Mouse (Mus musculus): ENCODE results near the gene Ctdsp1. TPM values are rescaled to one million over a fixed set of nuclear protein-coding genes. Genes with fewer than 3 reads are reported as not detected.
A peak's percentile ranks its signal among the peaks of the same experiment; 100 is the strongest.

Ctdsp1 gene
- total RNA-seq, 1 experiment, result 17.9 TPM

DNA sequence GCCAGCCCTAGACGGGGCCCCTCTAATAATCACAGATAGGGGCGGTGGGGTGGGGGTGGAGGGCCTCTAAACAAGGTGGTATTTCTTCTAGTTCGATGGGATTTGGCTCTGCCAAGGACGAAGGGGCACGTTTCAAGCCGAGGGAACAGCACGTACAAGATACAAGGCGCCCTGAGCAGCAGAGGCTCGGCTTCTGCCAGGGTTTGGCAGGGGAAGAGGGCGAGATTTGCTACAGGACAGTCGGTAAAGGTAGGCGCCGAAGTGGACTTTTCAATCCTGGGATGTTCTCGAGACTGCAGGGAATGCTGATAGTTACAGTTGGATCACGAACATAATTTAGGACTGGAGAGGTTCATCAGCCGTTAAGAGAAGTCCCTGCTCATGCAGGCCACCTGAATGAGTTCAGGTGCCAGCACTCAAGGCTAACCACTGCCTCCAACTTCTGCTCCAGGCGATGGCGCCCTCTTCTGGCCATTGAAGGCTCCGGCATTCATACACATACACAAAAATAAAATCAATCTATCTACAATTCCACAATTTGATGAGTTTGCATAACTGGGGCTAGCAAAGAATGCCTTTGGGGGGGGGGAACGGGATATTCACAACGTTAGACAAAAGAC lies 912 bp upstream of the Ctdsp1 start:
- no peaks in the 10 kb centered on the region for H3K9me3 ChIP-seq (ENCODE audit: control insufficient read depth, insufficient read depth, low read depth, low read length)
- peak overlapping the region; percentile 73; the same call in 1 of the 2 replicates for H3K9ac ChIP-seq (ENCODE audit: insufficient read depth, low read depth, low read length, poor library complexity, severe bottlenecking)
- H3K4me3 ChIP-seq (ENCODE audit: insufficient read depth in 1 of 2, low read depth in 1 of 2, low read length in 2 of 2, poor library complexity in 1 of 2, severe bottlenecking in 1 of 2), result peak overlapping the region; percentile 67 to 84
- in situ Hi-C loops (cut with MboI; ENCODE audit: low sequenced_read_pairs in 2 of 2, unreplicated experiment in 2 of 2), result no loop called here
- no peak overlapping the region for H3K27ac ChIP-seq (ENCODE audit: insufficient read depth, low read depth, low read length, poor library complexity, severe bottlenecking)
- peak; percentile 63 for TF ChIP-seq MAFK (IDR thresholded peaks at IDR 0.05; ENCODE audit: insufficient read depth, low read depth, low read length)
- TF ChIP-seq CHD2 (IDR thresholded peaks at IDR 0.05; ENCODE audit: low read depth, low read length), result no peak
- DNase-seq (ENCODE audit: low read depth, low spot score), result peak; percentile 87
- H3K4me1 ChIP-seq (ENCODE audit: control insufficient read depth in 2 of 2, insufficient read depth in 2 of 2, low read length in 2 of 2, poor library complexity in 1 of 2), result peaks cover 0 to 21% of the 10 kb centered on the region in 2 experiments; a peak in 3 of 4 replicates
- H3K36me3 ChIP-seq (ENCODE audit: control insufficient read depth, insufficient read depth, low read length, poor library complexity, severe bottlenecking), result peaks cover 14% of the 10 kb centered on the region; the same call in 1 of the 2 replicates

DNA sequence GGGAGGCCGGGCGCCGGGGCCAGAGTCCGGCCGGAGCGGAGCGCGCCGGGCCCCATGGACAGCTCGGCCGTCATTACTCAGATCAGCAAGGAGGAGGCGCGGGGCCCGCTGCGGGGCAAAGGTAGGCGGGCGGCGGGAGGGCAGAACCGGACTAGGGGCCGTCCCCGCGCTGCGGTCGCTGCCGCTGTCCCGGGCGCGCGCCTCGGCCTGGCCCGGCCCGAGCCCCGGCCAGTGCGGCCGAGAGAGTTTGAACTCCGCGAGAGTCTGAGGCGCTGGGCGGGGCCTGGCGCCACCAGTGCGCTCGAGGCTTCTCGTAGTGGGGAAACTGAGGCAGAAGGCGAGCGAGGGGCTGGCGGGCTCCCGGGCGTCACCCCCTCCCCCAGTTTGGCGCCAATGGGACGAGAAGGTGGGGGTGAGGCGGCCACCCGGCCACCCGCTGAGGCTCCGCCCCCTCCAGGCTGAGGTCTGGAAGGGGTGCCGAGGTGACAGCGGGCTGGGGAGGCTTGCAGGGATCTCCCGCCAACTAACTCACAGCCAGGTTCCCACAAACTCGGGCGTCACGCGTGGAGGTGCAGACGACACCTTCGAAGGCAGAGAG lies 634 bp downstream of the Ctdsp1 start:
- in situ Hi-C loops (cut with MboI; ENCODE audit: low sequenced_read_pairs in 2 of 2, unreplicated experiment in 2 of 2), result no loop called here
- peak overlapping the region; percentile 79 for H3K27ac ChIP-seq (ENCODE audit: insufficient read depth, low read depth, low read length, poor library complexity, severe bottlenecking)
- TF ChIP-seq ZC3H11A (IDR thresholded peaks at IDR 0.05; ENCODE audit: borderline replicate concordance, low read depth, low read length) (no peak), CHD2 (IDR thresholded peaks at IDR 0.05; ENCODE audit: low read depth, low read length) (0 out of 2 replicates have a peak, but pooled peaks have one; percentile 25)
- peak overlapping the region; percentile 67 to 84 for H3K4me3 ChIP-seq (ENCODE audit: insufficient read depth in 1 of 2, low read depth in 1 of 2, low read length in 2 of 2, poor library complexity in 1 of 2, severe bottlenecking in 1 of 2)
- peaks cover 0 to 20% of the 10 kb centered on the region in 2 experiments; a peak in 3 of 4 replicates for H3K4me1 ChIP-seq (ENCODE audit: control insufficient read depth in 2 of 2, insufficient read depth in 2 of 2, low read length in 2 of 2, poor library complexity in 1 of 2)
- no peak for DNase-seq (ENCODE audit: low read depth, low spot score)
- H3K9ac ChIP-seq (ENCODE audit: insufficient read depth, low read depth, low read length, poor library complexity, severe bottlenecking), result peak overlapping the region; percentile 92
- peaks cover 14% of the 10 kb centered on the region; the same call in 1 of the 2 replicates for H3K36me3 ChIP-seq (ENCODE audit: control insufficient read depth, insufficient read depth, low read length, poor library complexity, severe bottlenecking)
- H3K9me3 ChIP-seq (ENCODE audit: control insufficient read depth, insufficient read depth, low read depth, low read length), result no peaks in the 10 kb centered on the region

DNA sequence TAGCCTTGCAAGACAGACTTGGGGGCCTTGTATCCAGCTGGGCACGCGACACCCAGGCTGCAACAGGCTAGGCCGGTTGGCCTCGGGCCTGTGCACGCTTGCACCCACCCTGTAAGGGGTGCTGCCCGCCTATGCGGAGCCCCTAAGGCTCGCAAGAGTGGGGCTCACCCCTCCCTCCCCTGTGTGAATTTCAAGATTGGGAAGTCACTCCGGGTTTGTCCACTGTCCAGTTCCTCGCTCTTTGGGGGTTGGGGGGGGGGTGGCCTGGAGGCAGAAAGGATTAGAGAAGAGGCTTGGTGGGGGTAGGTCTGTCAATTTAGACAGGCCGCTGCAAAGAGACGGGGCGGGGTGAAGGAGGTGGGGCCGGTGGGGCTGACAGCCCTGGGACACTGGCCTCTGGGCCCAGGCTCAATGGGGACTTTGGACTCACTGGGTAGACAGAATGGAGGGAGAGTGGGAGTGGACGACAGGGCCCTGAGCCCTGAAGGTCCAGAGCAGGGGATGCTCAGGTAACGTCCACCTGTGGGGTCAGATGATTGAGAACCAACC lies 1.2 kb downstream of the Ctdsp1 start:
- DNase-seq (ENCODE audit: low read depth, low spot score), result no peak
- Histone ChIP-seq H3K4me3 (ENCODE audit: insufficient read depth in 1 of 2, low read depth in 1 of 2, low read length in 2 of 2, poor library complexity in 1 of 2, severe bottlenecking in 1 of 2) (peak overlapping the region; percentile 67 to 84), H3K9me3 (ENCODE audit: control insufficient read depth, insufficient read depth, low read depth, low read length) (no peaks in the 10 kb centered on the region), H3K4me1 (ENCODE audit: control insufficient read depth in 2 of 2, insufficient read depth in 2 of 2, low read length in 2 of 2, poor library complexity in 1 of 2) (peaks cover 0 to 20% of the 10 kb centered on the region in 2 experiments; a peak in 3 of 4 replicates), H3K27ac (ENCODE audit: insufficient read depth, low read depth, low read length, poor library complexity, severe bottlenecking) (no peak overlapping the region), H3K36me3 (ENCODE audit: control insufficient read depth, insufficient read depth, low read length, poor library complexity, severe bottlenecking) (peaks cover 14% of the 10 kb centered on the region; the same call in 1 of the 2 replicates), H3K9ac (ENCODE audit: insufficient read depth, low read depth, low read length, poor library complexity, severe bottlenecking) (peak overlapping the region; percentile 92)
- TF ChIP-seq CHD2 (IDR thresholded peaks at IDR 0.05; ENCODE audit: low read depth, low read length), result no peak
- TF ChIP-seq HCFC1 (IDR thresholded peaks at IDR 0.05; ENCODE audit: borderline replicate concordance, insufficient read depth, low read length), result no peak
- TF ChIP-seq MAFK (IDR thresholded peaks at IDR 0.05; ENCODE audit: insufficient read depth, low read depth, low read length), result no peak
- no peak for TF ChIP-seq ZNF384 (IDR thresholded peaks at IDR 0.05; ENCODE audit: low read depth, low read length)
- no peak for TF ChIP-seq ZC3H11A (IDR thresholded peaks at IDR 0.05; ENCODE audit: borderline replicate concordance, low read depth, low read length)
- in situ Hi-C loops (cut with MboI; ENCODE audit: low sequenced_read_pairs in 2 of 2, unreplicated experiment in 2 of 2), result no loop called here

DNA sequence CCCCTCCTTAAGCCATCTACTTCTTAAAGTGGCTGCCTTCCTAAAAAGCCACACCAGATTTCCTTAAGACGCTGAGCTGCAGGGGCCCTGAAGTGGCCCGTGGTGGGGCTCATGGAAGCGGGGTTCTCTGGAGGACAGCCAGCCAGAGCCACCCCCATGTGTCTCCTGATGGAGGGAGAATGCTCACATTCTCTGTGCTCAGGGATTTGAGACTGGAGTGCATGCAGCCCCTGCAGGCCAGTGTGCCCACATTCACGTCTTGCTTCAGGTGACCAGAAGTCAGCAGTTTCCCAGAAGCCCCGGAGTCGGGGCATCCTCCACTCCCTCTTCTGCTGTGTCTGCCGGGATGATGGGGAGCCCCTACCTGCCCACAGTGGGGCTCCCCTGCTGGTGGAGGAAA lies 1.7 kb downstream of the Ctdsp1 start:
- in situ Hi-C loops (cut with MboI; ENCODE audit: low sequenced_read_pairs in 2 of 2, unreplicated experiment in 2 of 2), result no loop called here
- no peaks in the 10 kb centered on the region for H3K9me3 ChIP-seq (ENCODE audit: control insufficient read depth, insufficient read depth, low read depth, low read length)
- no peak for DNase-seq (ENCODE audit: low read depth, low spot score)
- H3K9ac ChIP-seq (ENCODE audit: insufficient read depth, low read depth, low read length, poor library complexity, severe bottlenecking), result peak overlapping the region; percentile 21; the same call in 1 of the 2 replicates
- TF ChIP-seq MAFK (IDR thresholded peaks at IDR 0.05; ENCODE audit: insufficient read depth, low read depth, low read length) (no peak), ZNF384 (IDR thresholded peaks at IDR 0.05; ENCODE audit: low read depth, low read length) (no peak), ZC3H11A (IDR thresholded peaks at IDR 0.05; ENCODE audit: borderline replicate concordance, low read depth, low read length) (no peak), CHD2 (IDR thresholded peaks at IDR 0.05; ENCODE audit: low read depth, low read length) (no peak), HCFC1 (IDR thresholded peaks at IDR 0.05; ENCODE audit: borderline replicate concordance, insufficient read depth, low read length) (no peak)
- H3K4me1 ChIP-seq (ENCODE audit: control insufficient read depth in 2 of 2, insufficient read depth in 2 of 2, low read length in 2 of 2, poor library complexity in 1 of 2), result peaks cover 0 to 20% of the 10 kb centered on the region in 2 experiments; a peak in 2 of 4 replicates
- peaks cover 14% of the 10 kb centered on the region; the same call in 1 of the 2 replicates for H3K36me3 ChIP-seq (ENCODE audit: control insufficient read depth, insufficient read depth, low read length, poor library complexity, severe bottlenecking)
- peak overlapping the region in 1 of 2 experiments; percentile 26; a peak in 1 of 4 replicates for H3K4me3 ChIP-seq (ENCODE audit: insufficient read depth in 1 of 2, low read depth in 1 of 2, low read length in 2 of 2, poor library complexity in 1 of 2, severe bottlenecking in 1 of 2)
- H3K27ac ChIP-seq (ENCODE audit: insufficient read depth, low read depth, low read length, poor library complexity, severe bottlenecking), result no peak overlapping the region

Measured in ES-E14 (cell line).